Mouse (Mus musculus): ENCODE measurements at regions not wholly inside any gene's neighbourhood (a gene's known extent, or its start where the extent isn't known, plus 50 kb on each side); places are given as distances from the start of the nearest gene placed in this dataset.

DNA sequence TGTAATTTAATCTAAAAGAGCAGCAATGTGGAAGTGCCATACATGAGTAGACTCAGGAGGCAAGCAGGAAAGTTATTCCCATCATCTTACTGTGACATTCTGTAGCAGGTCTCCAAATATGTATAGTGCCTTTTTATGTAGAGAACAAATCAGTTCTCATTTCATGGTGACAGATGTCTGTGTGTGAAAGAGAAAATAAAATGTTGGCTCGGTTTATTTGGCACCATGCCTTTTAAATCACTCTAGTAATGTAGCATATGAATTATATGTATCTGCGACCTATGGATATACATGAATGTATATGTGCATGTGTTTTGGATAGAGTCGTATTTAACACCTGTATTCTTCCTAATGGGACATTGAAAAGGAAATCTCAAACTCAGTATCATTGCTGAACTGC, 146.2 kb downstream of the Kcnrg start:
- TF ChIP-seq POLR2A (IDR thresholded peaks at IDR 0.05; ENCODE audit: low read depth, low read length) (no peak), CTCF (IDR thresholded peaks at IDR 0.05; ENCODE audit: extremely low read depth, insufficient read length, insufficient replicate concordance, low read depth, low read length) (no peak)

All from small intestine, adult 2 months (tissue).